Mouse (Mus musculus) embryo, embryonic 10 days (tissue): Measurements from ENCODE around the gene Lix1l.
"Not testable (repeated sequence)": the region's sequence is repeated elsewhere in the genome, so short reads cannot be mapped to it uniquely, and the experiment has no call there.

ENCODE experiments used
- DNase-seq: peaks from one replicate; pipeline ENCODE4 v3.0.0-alpha.2; 2015; ENCODE audit warnings: low spot score

The Lix1l gene

GRCm38 (mm10) chr3:96634015-96634414 lies 33.1 kb downstream of the Lix1l start:
- DNase-seq: no peak

DNA sequence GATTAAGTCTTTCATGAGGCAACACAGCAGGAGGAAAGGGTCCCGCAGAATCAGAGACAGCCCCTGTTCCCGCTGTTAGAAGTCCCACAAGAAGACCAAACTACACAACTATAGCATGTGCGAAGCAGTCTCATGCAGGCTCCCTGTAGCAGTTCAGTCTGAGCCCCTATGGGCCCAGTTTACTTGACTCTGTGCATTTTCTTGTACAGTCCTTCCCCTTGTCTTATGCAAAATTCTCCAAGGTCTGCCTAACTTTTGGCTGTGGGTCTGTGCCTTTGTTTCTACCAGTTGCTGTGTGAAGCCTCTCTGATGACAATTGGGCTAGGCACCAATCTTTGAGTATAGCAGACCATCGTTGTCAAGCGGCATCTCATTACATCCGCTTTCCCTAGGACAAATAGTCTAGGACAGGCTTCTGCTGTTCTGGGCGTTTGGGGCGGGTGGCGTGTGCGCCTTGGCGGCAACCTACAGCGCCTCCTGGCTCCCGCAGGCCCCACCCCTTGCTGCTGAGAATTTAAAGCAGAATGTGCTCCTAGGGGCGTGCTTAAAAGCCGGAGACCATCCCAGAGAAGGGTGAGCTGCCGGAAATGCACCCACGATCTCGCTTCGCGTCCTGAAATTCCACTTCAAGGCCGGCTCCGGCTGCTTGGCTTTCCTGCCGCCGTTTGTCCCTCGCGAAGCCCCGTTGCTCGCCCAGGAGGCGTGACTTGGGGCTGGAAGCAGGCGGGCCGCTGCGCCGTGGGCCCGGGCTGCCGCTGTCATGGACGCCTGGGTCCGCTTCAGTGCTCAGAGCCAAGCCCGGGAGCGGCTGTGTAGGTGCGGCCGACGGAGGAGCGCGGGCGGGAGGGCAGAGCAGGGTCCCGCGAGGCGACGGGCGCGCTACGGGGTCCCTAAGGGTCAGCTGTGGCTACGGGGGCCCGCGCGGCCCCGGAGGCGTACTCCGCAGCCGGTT lies 34.3 kb downstream of the Lix1l start, which contains the start of the genes Pex11b and Gm42957:
Gene Pex11b, plus strand, starts transcription at position 449 of the 952 bp plus-strand sequence.
Gene Gm42957, plus strand, starts transcription at position 547 of the 952 bp plus-strand sequence.
- peak; percentile 81 for DNase-seq

- DNase-seq: peak; percentile 17
Measured at GRCm38 (mm10) chr3:96635906-96636305, 35.0 kb downstream of the Lix1l start.

- DNase-seq: no peak
Measured at GRCm38 (mm10) chr3:96636448-96636847, 35.5 kb downstream of the Lix1l start.

GRCm38 (mm10) chr3:96639219-96639618 lies 38.3 kb downstream of the Lix1l start:
- peak; percentile 76 for DNase-seq

DNA sequence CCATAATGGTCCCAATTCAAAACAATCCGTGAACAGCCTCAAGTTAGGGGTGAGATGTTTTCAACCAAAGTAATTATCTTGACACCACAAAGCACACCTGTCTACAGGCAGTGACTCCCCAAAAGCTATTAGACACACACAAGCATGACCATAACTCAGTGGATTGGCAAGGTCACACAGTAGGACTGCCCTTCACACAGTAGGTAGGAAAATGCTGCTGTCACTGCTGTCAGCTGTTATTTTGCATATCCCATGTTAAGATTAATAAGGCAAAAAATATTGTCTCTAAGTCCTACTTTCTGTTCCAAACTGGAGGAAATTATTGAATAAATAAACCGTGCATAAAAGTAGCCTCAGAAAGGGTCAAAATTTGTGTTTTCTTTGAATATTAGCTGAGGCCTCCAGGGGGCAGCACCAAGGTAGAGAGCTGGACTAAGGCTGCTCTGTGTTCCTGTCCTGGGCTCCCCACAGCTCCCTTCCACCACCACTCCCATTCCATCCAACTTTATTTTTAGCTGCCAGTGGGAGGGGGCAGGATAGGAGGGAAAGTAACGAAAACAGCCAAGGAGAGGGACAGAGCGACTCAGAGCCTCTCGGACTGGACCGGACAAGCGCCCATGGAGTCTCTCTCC lies 44.2 kb downstream of the Lix1l start, which contains the start of gene Itga10:
Gene Itga10, plus strand, starts transcription at position 567 of the 632 bp plus-strand sequence.
- peak; percentile 59 for DNase-seq

DNA sequence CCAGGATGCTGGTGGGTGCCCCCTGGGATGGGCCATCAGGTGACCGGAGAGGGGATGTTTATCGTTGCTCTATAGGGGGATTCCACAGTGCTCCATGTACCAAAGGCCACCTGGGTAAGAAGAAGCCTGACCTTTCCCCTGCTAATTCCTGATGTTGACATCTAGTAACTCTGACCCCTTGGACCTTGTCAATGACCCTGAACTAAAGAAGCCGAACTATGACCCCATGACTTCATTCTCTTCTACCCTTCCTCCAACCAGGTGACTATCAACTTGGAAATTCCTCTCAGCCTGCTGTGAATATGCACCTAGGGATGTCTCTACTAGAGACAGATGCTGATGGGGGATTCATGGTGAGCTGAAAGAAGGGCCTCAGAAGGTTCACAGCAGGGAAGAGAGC lies 46.4 kb downstream of the Lix1l start:
- no peak for DNase-seq

- DNase-seq: no peak
Measured at GRCm38 (mm10) chr3:96660901-96661300, 60.0 kb downstream of the Lix1l start.

DNA sequence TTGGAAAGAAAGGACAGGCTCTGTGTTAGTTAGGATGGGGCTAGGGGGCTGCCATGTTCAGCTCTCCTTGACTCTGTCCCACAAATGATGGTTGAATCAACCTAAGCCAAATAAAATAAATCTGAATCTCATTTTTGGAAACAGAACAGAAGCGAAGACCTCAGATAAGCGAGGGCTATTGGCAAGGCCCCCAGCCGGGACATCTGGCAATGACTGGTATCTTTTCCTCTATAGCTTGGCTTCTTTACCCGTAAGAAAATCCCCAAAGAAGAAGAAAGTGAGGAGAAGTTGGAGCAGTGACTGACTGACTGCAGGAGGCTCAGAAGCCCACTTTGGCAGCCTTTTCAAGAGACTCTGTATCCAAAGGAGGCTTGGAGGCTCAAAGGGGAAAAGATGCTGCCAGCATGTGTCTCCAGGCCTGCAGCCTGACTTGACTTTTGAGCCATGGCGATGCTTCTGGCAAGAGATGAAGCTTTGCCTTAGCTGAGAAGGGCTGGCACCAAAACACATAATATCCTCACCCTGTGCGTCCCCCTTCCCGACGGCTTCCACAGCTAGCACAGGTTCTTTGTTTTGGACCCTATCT lies 61.9 kb downstream of the Lix1l start:
- no peak for DNase-seq

DNA sequence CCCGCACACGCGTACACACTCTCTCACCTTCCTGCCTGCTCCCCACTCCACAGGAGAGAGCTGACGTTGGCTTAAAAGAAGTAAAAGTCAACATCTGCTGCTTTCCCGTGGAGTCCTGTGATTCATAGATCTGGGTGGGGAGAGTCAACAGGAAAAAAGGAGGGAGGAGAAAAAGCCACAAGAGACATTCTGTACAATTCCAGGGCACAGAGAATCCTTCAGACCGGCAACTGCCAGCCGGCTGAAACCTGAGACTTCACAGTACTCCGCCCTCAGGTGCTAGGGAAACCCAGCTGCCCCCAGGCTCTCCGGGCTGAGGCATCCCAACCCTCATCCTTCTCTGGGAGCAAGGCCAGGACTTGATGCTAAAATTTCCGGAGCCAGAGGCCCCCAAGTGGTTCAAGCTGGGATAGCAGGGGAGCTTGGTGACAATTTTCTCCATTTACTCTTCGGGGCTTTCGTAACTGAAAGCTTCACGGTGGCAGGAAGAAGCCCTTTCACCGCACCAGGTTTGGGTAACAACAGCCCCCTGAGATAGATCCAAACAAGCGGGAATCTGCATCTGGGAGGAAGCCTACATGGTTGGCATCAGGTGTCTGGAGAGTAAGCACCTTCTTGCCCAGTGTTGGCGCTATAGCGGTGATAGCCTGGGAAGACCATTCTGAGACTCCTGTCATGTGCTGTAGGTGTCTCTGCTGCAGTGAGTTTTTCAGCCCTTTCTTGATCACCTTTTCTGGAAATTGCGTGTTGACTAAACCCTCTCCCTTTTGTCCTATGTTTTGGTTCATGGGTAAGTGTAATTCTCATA lies 62.7 kb downstream of the Lix1l start:
- DNase-seq: peak; percentile 83

DNA sequence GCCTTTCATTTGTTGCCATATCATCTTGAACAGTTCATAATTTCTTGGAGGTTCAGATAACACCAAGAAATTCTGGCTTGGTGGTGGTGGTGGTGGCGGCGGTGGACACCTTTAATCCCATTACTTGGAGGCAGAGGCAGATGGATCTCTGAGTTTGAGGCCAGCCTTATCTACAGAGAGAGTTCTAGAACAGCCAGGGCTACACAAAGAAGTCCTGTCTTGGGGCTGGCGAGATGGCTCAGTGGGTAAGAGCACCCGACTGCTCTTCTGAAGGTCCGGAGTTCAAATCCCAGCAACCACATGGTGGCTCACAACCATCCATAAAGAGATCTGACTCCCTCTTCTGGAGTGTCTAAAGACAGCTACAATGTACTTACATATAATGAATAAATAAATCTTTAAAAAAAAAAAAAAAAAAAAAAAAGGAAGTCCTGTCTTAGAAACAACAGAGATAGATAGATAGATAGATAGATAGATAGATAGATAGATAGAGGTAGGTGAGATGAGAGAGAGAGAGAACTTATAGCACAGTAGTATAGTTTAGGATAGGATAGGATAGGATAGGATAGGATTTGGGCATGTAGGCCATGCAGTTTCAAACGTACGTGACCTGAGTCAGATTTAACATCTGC lies 64.9 kb downstream of the Lix1l start:
- DNase-seq: not testable (repeated sequence)

GRCm38 (mm10) chr3:96666916-96667315 lies 66.0 kb downstream of the Lix1l start:
- DNase-seq: no peak

DNA sequence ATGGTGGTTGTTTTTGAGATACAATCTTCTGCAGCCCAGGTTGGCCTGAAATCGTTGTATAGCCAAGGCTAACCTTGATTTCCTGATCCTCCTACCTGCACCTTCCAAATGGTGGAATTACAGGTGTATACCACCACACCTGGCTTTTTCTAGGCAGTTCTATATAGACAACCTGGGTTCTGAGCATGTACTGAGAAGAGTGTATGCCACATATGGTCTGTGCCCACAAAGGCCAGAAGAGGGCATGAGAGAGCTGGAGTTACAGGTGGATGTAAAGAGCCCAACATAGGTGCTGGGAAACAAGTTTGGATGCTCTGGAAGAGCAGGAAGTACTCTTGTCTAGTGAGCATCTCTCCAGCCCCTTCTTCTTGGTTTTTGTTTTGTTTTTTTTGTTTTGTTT lies 66.4 kb downstream of the Lix1l start:
- peak; percentile 58 for DNase-seq

- no peak for DNase-seq
Measured at GRCm38 (mm10) chr3:96668424-96669067, 67.6 kb downstream of the Lix1l start.

GRCm38 (mm10) chr3:96669727-96670468 lies 68.9 kb downstream of the Lix1l start, which contains the start of gene Ankrd35:
Gene Ankrd35 (plus strand): TSS chr3:96670131.
- peak; percentile 87 for DNase-seq

DNA sequence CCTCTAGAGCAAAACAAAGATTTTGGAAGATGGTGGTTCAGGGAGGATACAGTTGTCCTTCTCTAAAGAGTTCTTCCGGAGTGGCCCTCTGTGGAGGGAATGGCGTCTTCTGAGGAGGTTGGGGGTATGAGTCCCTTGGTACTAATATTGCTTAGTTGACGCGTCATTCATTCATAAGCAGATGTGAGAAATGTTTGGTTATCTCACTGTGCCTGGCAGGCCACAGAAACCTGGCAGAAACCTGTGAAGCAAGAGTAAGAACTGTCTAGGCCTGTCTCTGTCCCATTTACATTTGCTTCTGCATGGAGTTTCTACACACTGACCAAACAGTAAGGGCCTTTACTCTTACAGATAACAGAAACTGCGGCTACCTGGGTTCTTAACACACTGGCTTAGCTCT lies 70.6 kb downstream of the Lix1l start:
- DNase-seq: no peak

DNA sequence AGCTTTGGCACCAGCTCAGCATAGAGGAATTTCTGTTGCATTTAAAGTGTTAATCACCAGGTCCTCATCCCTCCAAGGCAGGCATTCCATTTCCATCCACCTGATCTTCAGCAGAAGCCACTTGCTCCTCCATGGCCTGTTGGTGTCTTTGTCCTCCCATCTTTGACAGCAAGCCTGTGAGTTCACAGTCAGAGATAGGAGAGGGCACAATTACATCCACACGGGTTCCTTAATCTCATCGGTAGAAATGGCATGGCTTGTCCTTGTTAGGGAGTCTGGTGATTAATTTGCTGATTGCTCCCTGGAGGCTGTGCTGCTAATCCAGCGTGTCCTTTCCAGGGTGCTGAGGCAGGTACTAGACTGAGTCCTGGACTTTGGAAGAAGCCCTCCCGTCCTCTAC lies 72.6 kb downstream of the Lix1l start:
- no peak for DNase-seq

- peak; percentile 69 for DNase-seq
Measured at GRCm38 (mm10) chr3:96674442-96674841, 73.5 kb downstream of the Lix1l start.

GRCm38 (mm10) chr3:96675171-96675570 lies 74.2 kb downstream of the Lix1l start:
- DNase-seq: no peak

- DNase-seq: no peak
Measured at GRCm38 (mm10) chr3:96675690-96676089, 74.7 kb downstream of the Lix1l start.
